Mouse (Mus musculus): ENCODE data around the gene Tent4b.

GRCm38 (mm10) chr8:88177291-88177690, 21.7 kb upstream of the Tent4b start:
- TF ChIP-seq CTCF (IDR thresholded peaks at IDR 0.05; ENCODE audit: extremely low read depth, insufficient read length, insufficient replicate concordance, low read depth, low read length) (no peak), POLR2A (IDR thresholded peaks at IDR 0.05; ENCODE audit: low read depth, low read length) (no peak)

Data from small intestine, adult 2 months (tissue).